Mouse (Mus musculus): Measurements from ENCODE around the gene Grm6. TPM values are rescaled to one million over a fixed set of nuclear protein-coding genes. Genes with fewer than 3 reads are reported as not detected.

The Grm6 gene
- 0.06 TPM in 1 of 2 replicates, not detected in the other for polyA plus RNA-seq (2016; fragmentation: Nextera tagmentation; extraction: Ambion mirVana)

DNA sequence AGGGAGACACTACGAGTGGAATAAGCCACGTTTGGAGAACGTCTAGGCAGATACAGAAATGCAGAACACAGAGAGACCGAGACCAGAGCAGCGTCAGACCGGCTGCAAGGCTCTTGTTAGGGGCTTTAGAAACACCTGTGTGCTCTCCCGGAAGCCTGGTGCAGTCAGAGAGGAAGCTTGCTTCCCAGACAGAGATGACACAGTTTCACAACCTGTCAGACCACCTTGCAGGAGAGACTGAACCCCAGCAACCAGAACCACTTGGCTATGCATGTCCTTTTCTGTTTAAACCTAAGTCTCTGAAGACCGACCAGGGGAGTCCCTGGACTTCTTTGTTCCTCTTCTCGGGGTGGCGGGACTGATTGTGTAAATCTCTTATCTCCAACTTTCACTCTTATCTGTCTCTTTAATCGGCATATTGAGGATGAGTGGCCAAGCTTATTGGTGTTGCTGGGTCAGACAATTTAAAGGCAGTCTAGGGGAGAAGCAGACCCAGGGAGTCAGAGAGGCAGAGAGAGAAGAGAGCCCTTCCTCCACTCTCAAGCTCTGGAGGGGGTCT lies at the start of gene Grm6:
Gene Grm6, plus strand, starts transcription at position 509 of the 559 bp plus-strand sequence.
- Histone ChIP-seq H3K4me2 (peak within 1 kb of the TSS; percentile 62), H3K9me3 (replicated peaks) (no peaks in the 10 kb centered on the region), H3K4me1 (0 out of 2 replicates have a peak, but pooled peaks cover 5% of the 10 kb centered on the region), H3K27me3 (replicated peaks) (peaks cover 64% of the 10 kb centered on the region), H3K36me3 (no peaks in the 10 kb centered on the region), H3K9ac (no peak within 1 kb of the TSS), H3K4me3 (peak within 1 kb of the TSS; percentile 34), H3K27ac (no peak within 1 kb of the TSS)
- 2% methylated on average over 11 of the region's 11 CpGs for WGBS (ENCODE audit: insufficient replicate concordance)
- ATAC-seq: no peak

DNA sequence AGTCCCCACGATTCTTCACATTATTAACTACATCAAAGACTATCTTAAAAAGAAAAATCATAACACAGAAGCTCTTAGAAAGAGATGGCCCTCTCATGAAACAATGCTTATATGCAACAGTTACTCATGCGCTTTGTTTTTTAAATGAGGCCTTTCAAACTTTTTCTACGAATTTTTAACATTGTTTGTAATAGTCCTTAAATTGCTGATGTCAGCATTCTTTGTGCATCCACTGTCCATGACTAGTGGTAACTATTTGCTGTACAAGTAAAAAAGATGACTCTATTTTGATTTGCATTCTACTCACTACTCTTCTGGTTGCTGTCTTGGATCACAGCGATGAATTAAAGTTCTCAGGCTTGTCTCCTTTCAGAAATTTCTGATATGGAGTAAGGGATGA lies 36.3 kb upstream of the Grm6 start:
- Histone ChIP-seq H3K9me3 (replicated peaks) (peaks cover 14% of the 10 kb centered on the region), H3K4me3 (no peak overlapping the region), H3K4me1 (no peaks in the 10 kb centered on the region), H3K27me3 (replicated peaks) (no peaks in the 10 kb centered on the region), H3K27ac (no peak overlapping the region), H3K36me3 (peaks cover 53% of the 10 kb centered on the region), H3K9ac (no peak overlapping the region), H3K4me2 (no peak overlapping the region)
- 86% methylated on average over 4 of the region's 4 CpGs for WGBS (ENCODE audit: insufficient replicate concordance)
- ATAC-seq: no peak

DNA sequence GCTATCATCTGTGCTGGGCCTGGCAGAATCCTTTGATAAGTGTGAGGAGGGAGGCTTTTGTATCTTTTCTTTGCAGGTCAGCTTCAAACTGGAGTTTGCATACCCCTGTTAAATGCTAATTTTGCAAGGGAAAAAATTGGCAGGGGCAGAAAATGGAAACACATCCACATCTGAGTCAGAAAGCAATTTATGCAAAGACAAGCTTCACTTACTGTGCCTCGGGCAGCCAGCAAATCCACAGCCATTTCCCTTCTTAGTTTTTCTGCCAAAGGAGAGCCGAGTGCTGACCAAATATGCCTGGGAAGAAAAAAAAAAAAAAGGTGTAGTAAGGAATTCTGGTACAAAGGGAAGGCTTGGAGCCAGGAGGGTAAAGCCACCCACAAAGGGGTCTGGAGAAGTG lies 24.3 kb upstream of the Grm6 start:
- Histone ChIP-seq H3K27ac (no peak overlapping the region), H3K4me3 (no peak overlapping the region), H3K9me3 (replicated peaks) (no peaks in the 10 kb centered on the region), H3K4me2 (peak overlapping the region; percentile 85), H3K9ac (no peak overlapping the region), H3K36me3 (peaks cover 16% of the 10 kb centered on the region; the same call in 1 of the 2 replicates), H3K27me3 (replicated peaks) (no peaks in the 10 kb centered on the region), H3K4me1 (peaks cover 11% of the 10 kb centered on the region)
- ATAC-seq: no peak
- WGBS (ENCODE audit: insufficient replicate concordance): 71% methylated on average over 2 of the region's 2 CpGs

DNA sequence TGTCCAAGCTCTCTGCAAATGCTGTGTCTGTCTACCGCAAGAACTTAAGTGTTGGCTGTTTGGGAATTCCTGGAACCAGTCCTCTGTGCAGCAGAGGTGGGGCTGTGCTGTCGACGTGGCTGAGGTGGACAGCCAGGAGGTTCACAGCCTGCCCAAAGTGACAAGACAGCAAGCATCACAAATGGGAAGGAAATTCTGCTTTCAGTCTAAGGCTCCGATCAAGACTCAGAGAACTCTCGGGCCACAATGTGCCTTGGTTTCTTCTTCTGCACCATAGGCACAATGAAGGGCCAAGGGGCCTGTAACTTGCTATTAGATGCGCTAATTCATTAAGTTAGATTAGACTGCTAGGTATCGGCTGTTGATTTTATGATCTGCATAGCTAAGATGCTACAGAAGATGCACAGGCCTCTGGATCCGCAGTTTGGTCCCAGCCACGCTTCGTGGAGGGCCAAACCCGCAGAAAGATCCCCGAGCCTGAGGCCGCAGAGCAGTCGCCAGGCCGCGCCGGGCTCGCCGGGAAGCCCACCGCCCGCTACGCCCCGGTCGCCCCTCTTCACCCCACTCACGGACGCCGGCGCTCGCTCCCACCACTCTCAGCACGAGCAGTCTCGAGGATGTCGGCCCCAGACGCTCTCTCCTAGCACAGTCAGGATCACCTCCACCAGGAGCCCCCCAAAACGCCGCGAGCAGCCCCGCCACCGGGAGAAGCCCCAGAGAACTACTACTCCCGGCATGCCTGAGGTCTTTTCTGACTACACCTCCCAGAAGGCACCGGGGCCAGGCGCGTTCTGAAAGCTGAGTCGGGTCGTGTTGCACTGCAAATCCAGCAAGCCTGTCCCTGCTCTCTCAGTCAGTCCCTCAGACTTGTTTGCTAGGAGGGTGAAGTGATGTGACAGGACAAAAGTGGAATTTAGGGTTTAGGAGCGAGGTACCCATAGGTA lies 23.2 kb upstream of the Grm6 start, which contains the start of gene Zfp354c:
Gene Zfp354c, minus strand, starts transcription at position 715 of the 944 bp plus-strand sequence.
- Histone ChIP-seq H3K9ac (peak within 1 kb of the TSS; percentile 76), H3K9me3 (replicated peaks) (no peaks in the 10 kb centered on the region), H3K4me3 (peak within 1 kb of the TSS; percentile 71), H3K36me3 (peaks cover 16% of the 10 kb centered on the region; the same call in 1 of the 2 replicates), H3K4me2 (peak within 1 kb of the TSS; percentile 85), H3K27me3 (replicated peaks) (no peaks in the 10 kb centered on the region), H3K27ac (no peak within 1 kb of the TSS), H3K4me1 (peaks cover 11% of the 10 kb centered on the region)
- 4% methylated on average over 45 of the region's 45 CpGs for WGBS (ENCODE audit: insufficient replicate concordance)
- peak; percentile 88 for ATAC-seq

DNA sequence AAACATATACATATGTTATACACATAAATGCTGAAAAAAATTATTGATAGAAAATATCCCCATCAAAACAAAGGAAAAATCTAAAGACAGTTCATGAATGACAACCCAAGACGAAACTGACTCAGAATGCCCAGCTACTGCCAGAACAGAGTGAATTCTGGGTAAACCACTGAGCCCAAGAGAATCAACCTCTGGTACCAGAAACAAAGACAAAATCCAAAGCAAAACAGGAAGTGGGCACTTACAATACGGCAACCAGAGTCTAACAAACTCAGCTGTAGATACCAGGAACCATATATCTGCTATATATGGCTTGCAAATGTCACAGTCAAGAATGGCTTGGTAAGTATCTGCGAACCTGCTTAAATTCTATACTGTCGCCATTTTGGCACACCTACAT lies 14.8 kb upstream of the Grm6 start:
- H3K36me3 ChIP-seq: peaks cover 11% of the 10 kb centered on the region
- H3K27ac ChIP-seq: no peak overlapping the region
- H3K27me3 ChIP-seq (replicated peaks): no peaks in the 10 kb centered on the region
- H3K4me3 ChIP-seq: no peak overlapping the region
- ATAC-seq: no peak
- H3K4me2 ChIP-seq: no peak overlapping the region
- no peaks in the 10 kb centered on the region for H3K4me1 ChIP-seq
- peaks cover 6% of the 10 kb centered on the region; the same call in 1 of the 2 replicates for H3K9me3 ChIP-seq (replicated peaks)
- WGBS (ENCODE audit: insufficient replicate concordance): 57% methylated on average over 4 of the region's 4 CpGs
- H3K9ac ChIP-seq: no peak overlapping the region

DNA sequence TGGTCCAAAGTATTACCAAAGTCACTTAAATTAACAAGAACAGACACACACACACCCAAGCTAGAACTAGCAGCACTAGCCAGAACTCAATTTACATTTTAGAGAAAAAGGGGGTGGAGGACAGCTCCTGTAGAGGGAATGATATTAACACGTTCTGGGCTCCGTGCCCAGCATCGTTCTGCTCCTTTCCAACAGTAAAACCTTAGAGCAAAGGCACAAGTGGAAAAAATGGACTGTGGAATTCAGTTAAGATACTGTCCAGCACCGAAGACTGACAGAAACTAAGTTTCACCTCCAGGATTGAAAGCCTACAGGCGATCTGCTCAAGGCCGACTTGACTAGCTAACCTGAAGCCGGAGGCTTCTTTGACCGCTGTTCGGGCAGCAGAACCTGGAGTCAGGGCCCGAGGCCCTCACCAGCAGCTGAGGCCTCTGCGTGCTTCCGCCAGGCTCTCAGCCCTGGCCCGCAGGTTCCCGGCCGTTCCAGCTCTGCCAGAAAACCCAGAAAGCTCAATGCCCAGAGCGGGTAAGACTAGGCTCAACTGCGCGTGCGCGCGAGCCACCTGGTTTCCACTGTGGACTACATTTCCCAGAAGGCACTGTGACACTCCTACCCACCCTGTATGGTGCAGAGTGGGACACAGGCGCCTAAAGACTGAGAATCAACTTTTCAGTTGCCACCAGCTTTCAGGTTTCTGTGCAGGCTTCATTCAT lies 9.3 kb upstream of the Grm6 start, which contains the start of gene Zfp879:
Gene Zfp879, minus strand, starts transcription at position 530 of the 713 bp plus-strand sequence.
- Histone ChIP-seq H3K9ac (peak within 1 kb of the TSS; percentile 56), H3K4me3 (peak within 1 kb of the TSS; percentile 48), H3K4me1 (no peaks in the 10 kb centered on the region), H3K9me3 (replicated peaks) (no peaks in the 10 kb centered on the region), H3K27me3 (replicated peaks) (peaks cover 3% of the 10 kb centered on the region; the same call in 1 of the 2 replicates), H3K27ac (no peak within 1 kb of the TSS), H3K36me3 (no peaks in the 10 kb centered on the region), H3K4me2 (peak within 1 kb of the TSS; percentile 71)
- peak; percentile 79 for ATAC-seq
- WGBS (ENCODE audit: insufficient replicate concordance): 29% methylated on average over 22 of the region's 22 CpGs

DNA sequence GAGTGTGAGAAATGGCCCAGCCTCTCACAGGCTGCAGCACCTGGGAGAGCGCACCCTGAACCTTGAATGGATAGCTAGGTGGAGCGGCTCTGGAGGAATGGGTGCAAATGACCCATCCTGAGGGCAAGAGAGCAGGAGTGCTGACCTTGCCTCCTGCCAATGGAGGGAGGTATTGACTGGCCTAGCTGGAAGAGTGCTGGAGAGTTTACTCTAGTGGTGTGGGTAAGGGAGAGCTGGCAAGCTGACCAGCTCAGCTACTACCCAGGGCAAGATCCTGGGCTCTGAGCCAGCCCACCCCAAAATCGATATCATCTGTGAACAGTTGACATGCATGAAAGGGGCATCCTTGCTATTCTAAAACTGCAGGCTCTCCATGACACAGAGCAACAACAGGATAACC lies 4.5 kb upstream of the Grm6 start:
- Histone ChIP-seq H3K4me1 (0 out of 2 replicates have a peak, but pooled peaks cover under 1% of the 10 kb centered on the region), H3K27ac (no peak overlapping the region), H3K9ac (no peak overlapping the region), H3K4me2 (no peak overlapping the region), H3K27me3 (replicated peaks) (peaks cover 43% of the 10 kb centered on the region), H3K9me3 (replicated peaks) (no peaks in the 10 kb centered on the region), H3K4me3 (no peak overlapping the region), H3K36me3 (no peaks in the 10 kb centered on the region)
- WGBS (ENCODE audit: insufficient replicate concordance): 76% methylated on average over 3 of the region's 3 CpGs
- no peak for ATAC-seq

DNA sequence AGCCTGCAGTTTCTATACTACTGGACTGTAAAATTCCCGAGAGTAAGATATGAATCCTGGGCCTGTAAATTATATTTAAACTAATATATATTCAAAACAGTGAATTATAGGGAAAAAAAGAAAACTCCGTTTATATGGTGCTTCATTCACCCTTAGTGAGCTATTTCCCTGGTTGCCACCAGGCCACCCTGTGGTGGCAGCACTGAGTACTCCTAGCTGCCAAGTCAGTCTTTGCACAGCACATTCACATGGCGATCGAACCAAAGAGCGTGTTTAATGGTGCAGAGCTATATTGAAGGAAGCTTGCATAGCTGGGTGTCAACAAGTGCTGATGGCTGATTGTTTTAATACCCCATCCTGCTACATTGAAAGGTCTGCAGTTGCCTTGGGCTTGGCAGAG lies 3.4 kb upstream of the Grm6 start:
- Histone ChIP-seq H3K27me3 (replicated peaks) (peaks cover 54% of the 10 kb centered on the region), H3K36me3 (no peaks in the 10 kb centered on the region), H3K4me1 (0 out of 2 replicates have a peak, but pooled peaks cover 5% of the 10 kb centered on the region), H3K9me3 (replicated peaks) (no peaks in the 10 kb centered on the region), H3K9ac (no peak overlapping the region), H3K4me2 (no peak overlapping the region), H3K27ac (no peak overlapping the region), H3K4me3 (no peak overlapping the region)
- 60% methylated on average over 5 of the region's 5 CpGs for WGBS (ENCODE audit: insufficient replicate concordance)
- ATAC-seq: no peak

DNA sequence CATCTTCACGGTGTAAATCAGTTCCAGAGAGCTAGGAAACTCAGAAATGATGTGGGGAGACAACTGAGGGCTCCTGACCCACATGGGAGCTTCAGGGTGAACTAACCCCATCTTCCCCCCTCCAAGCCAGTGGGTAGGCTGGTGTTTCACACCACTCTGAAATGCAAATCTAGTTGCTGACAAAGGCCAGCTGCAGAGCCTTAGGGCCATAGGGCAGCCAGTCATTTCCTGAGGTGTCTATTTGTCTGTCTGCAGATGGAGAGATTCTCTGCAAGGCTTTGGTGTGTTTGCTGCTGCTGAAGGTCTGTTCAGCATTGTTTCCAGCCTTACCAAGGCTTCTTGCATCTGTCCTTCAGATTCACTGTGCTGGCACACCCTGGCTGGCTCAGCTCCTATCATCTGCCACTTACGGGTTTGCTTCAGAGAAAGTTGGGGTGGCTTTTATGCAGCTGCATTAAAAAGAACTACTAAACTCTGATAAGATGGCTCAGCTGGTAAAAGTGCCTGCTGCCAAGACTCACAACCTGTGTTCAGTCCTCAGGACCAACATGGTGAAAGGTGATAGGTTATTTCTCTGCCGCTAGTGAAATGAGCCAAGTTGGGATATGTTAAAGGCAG lies 1.9 kb upstream of the Grm6 start:
- WGBS (ENCODE audit: insufficient replicate concordance): 28% methylated on average over 3 of the region's 3 CpGs
- Histone ChIP-seq H3K4me2 (no peak overlapping the region), H3K4me1 (0 out of 2 replicates have a peak, but pooled peaks cover 5% of the 10 kb centered on the region), H3K9me3 (replicated peaks) (no peaks in the 10 kb centered on the region), H3K36me3 (no peaks in the 10 kb centered on the region), H3K27ac (no peak overlapping the region), H3K9ac (no peak overlapping the region), H3K27me3 (replicated peaks) (peaks cover 67% of the 10 kb centered on the region), H3K4me3 (no peak overlapping the region)
- no peak for ATAC-seq

DNA sequence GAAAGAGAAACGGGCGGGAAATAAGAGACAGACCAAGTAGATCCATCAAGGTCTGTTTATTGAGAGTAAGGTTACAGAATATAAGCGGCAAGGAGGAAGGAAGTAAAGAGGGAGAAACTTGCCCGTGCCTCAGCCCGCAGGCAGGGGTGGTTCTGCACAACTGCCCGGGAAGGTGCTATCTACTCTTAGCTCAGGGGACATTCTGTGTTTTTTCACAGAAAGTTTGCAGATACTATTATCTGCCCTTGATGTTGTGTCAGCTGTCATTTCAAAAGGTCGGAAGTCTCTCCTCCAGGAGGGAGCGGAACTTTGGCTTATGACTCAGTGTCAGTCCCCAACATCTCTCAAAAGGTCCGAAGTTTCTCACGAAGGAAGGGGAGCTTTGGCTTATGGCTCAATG lies 1.2 kb upstream of the Grm6 start:
- no peak overlapping the region for H3K9ac ChIP-seq
- 0 out of 2 replicates have a peak, but pooled peaks cover 5% of the 10 kb centered on the region for H3K4me1 ChIP-seq
- no peaks in the 10 kb centered on the region for H3K36me3 ChIP-seq
- no peaks in the 10 kb centered on the region for H3K9me3 ChIP-seq (replicated peaks)
- no peak for ATAC-seq
- WGBS (ENCODE audit: insufficient replicate concordance): 2% methylated on average over 10 of the region's 10 CpGs
- no peak overlapping the region for H3K4me3 ChIP-seq
- no peak overlapping the region for H3K4me2 ChIP-seq
- H3K27me3 ChIP-seq (replicated peaks): peaks cover 67% of the 10 kb centered on the region
- H3K27ac ChIP-seq: no peak overlapping the region

DNA sequence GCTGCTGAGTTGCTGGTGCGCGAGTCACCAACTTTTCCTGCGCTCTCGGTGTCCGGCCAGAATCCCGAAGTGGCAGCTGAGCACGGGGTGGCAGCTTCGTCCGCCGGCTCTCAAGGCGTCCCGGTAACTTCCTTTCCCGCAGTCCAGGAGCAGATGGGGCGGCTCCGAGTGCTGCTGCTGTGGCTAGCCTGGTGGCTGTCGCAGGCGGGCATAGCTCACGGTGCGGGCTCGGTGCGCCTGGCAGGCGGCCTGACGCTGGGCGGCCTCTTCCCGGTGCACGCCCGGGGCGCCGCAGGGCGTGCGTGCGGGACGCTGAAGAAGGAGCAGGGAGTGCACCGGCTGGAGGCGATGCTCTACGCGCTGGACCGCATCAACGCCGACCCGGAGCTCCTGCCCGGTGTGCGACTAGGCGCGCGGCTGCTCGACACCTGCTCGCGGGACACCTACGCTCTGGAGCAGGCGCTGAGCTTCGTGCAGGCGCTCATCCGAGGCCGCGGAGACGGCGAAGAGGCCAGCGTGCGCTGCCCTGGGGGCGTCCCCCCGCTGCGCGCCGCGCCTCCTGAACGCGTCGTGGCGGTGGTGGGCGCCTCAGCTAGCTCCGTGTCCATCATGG lies 610 bp downstream of the Grm6 start:
- no peaks in the 10 kb centered on the region for H3K36me3 ChIP-seq
- H3K4me1 ChIP-seq: 0 out of 2 replicates have a peak, but pooled peaks cover 5% of the 10 kb centered on the region
- H3K9ac ChIP-seq: no peak overlapping the region
- no peak for ATAC-seq
- H3K9me3 ChIP-seq (replicated peaks): no peaks in the 10 kb centered on the region
- peak overlapping the region; percentile 62 for H3K4me2 ChIP-seq
- 2% methylated on average over 68 of the region's 72 CpGs for WGBS (ENCODE audit: insufficient replicate concordance)
- H3K27ac ChIP-seq: no peak overlapping the region
- H3K4me3 ChIP-seq: peak overlapping the region; percentile 34
- H3K27me3 ChIP-seq (replicated peaks): peaks cover 64% of the 10 kb centered on the region
